Mouse (Mus musculus) hindbrain, embryonic 16.5 days (tissue): Measurements from ENCODE around the gene Otogl. TPM values are rescaled to one million over a fixed set of nuclear protein-coding genes. Genes with fewer than 3 reads are reported as not detected.

ENCODE experiments used
- ATAC-seq: fragments of 200-750 bp; cut with Nextera tagmentation; 2 replicates; pipeline ENCODE4 v1.8.0; 2017; ENCODE audit warnings: moderate TSS enrichment, moderate library complexity
- H3K27ac ChIP-seq: fragments of 300-500 bp; sonication (generic); 2 replicates; pipeline ENCODE4 v1.5.1; 2014; ENCODE audit warnings: low read depth, mild to moderate bottlenecking, control low read depth, low read length, moderate library complexity
- H3K27me3 ChIP-seq: fragments of 300-500 bp; sonication (generic); replicated peaks from 2 replicates; pipeline ENCODE4 v1.6.1; 2014; ENCODE audit warnings: low read length; ENCODE audit not compliant: control insufficient read depth, insufficient read depth
- H3K36me3 ChIP-seq: fragments of 300-500 bp; sonication (generic); 2 replicates; pipeline ENCODE4 v1.6.1; 2014; ENCODE audit warnings: mild to moderate bottlenecking, low read length, moderate library complexity, mixed read lengths; ENCODE audit not compliant: control insufficient read depth, insufficient read depth
- H3K4me1 ChIP-seq: fragments of 300-500 bp; sonication (generic); 2 replicates; pipeline ENCODE4 v1.6.1; 2014; ENCODE audit warnings: low read depth, low read length; ENCODE audit not compliant: control insufficient read depth, insufficient read depth
- H3K4me2 ChIP-seq: fragments of 300-500 bp; sonication (generic); 2 replicates; pipeline ENCODE4 v1.6.1; 2014; ENCODE audit warnings: mild to moderate bottlenecking, low read length, control low read depth, moderate library complexity
- H3K4me3 ChIP-seq: fragments of 300-500 bp; sonication (generic); 2 replicates; pipeline ENCODE4 v1.5.1; 2014; ENCODE audit warnings: mild to moderate bottlenecking, low read length, control low read depth, moderate library complexity
- H3K9ac ChIP-seq: fragments of 300-500 bp; sonication (generic); 2 replicates; pipeline ENCODE4 v1.6.1; 2014; ENCODE audit warnings: low read depth, mild to moderate bottlenecking, control low read depth, low read length, moderate library complexity
- H3K9me3 ChIP-seq: fragments of 300-500 bp; sonication (generic); 2 replicates; pipeline ENCODE4 v1.6.1; 2014; ENCODE audit warnings: mild to moderate bottlenecking, low read length, moderate library complexity; ENCODE audit not compliant: control insufficient read depth
- WGBS: fragments of 180-500 bp; shearing (Covaris S2); extraction: QIAGEN DNeasy Blood & Tissue Kit; methylation state at CpG from one replicate; pipeline ENCODE4 v1.1.7; 2014; 5-methylcytosine and 5-hydroxymethylcytosine counted together
- polyA plus RNA-seq: library from polyadenylated mRNA; unstranded; fragments of >200 nt; fragmentation: Nextera tagmentation; extraction: Ambion mirVana; gene quantifications from 2 replicates; pipeline ENCODE4 v1.2.1, GENCODE M21; 2015

Gene Otogl
- polyA plus RNA-seq, 1 experiment from 2014 or later, result 0.04 TPM

DNA sequence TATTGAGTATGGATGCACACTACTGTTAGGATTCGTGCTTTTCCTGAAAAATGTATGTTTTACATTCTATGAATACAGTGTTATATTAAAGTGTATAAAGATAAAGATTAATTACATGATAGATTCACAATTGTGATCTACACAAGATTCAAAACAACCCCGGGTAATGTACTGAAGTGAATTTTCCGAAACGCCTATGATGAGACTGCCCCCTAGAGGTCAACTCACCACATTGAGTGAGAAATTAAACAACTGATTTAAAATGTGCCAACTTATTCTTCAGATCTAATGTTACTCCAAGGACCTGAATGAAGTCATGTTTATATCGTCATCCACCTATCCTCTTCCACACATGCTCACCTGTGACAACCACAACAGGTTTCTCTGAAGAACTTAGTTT is 164.4 kb downstream of the Otogl start:
- Histone ChIP-seq H3K9ac (no peak overlapping the region), H3K4me2 (no peak overlapping the region), H3K27me3 (peaks cover 2% of the 10 kb centered on the region; the same call in 1 of the 2 replicates), H3K27ac (no peak overlapping the region), H3K36me3 (no peaks in the 10 kb centered on the region), H3K4me3 (no peak overlapping the region), H3K9me3 (no peaks in the 10 kb centered on the region), H3K4me1 (no peaks in the 10 kb centered on the region)
- no peak for ATAC-seq
- 18% methylated on average over 5 of the region's 5 CpGs for WGBS

DNA sequence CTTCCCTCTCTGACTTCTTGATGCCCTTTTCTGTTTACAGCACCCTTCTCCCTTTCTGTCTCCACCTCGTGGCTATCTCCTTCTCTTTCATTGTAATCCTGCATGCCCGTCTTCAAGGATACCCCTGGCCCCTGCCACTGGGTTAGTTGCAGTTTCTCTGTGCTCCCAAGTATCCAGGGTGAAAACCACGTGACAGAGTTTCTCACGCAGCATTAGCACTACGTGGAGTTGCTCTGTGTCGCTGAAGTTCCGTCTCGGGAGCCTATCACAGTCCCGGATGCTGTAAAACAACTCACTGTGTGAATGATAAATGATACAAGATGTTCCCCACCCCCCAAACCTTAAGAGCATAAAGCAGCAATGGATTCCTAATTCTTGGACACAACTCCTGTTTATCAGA is 165.2 kb downstream of the Otogl start:
- Histone ChIP-seq H3K4me3 (no peak overlapping the region), H3K27me3 (peaks cover 2% of the 10 kb centered on the region; the same call in 1 of the 2 replicates), H3K9ac (no peak overlapping the region), H3K4me2 (peak overlapping the region; percentile 32), H3K9me3 (no peaks in the 10 kb centered on the region), H3K27ac (no peak overlapping the region), H3K36me3 (no peaks in the 10 kb centered on the region), H3K4me1 (no peaks in the 10 kb centered on the region)
- ATAC-seq, result peak; percentile 65; the same call in 1 of the 2 replicates
- WGBS, result 21% methylated on average over 9 of the region's 9 CpGs

- Histone ChIP-seq H3K9me3 (no peaks in the 10 kb centered on the region), H3K27me3 (no peaks in the 10 kb centered on the region), H3K4me3 (no peak overlapping the region), H3K4me2 (no peak overlapping the region), H3K36me3 (no peaks in the 10 kb centered on the region), H3K4me1 (no peaks in the 10 kb centered on the region), H3K27ac (no peak overlapping the region), H3K9ac (no peak overlapping the region)
- 82% methylated on average over 5 of the region's 5 CpGs for WGBS
- no peak for ATAC-seq
Observed at GRCm38 (mm10) chr10:107739815-107740214, 172.1 kb downstream of the Otogl start.

- Histone ChIP-seq H3K4me2 (no peak overlapping the region), H3K4me3 (no peak overlapping the region), H3K9ac (no peak overlapping the region), H3K4me1 (no peaks in the 10 kb centered on the region), H3K36me3 (no peaks in the 10 kb centered on the region), H3K27ac (no peak overlapping the region), H3K27me3 (no peaks in the 10 kb centered on the region), H3K9me3 (no peaks in the 10 kb centered on the region)
- 86% methylated on average over 6 of the region's 6 CpGs for WGBS
- no peak for ATAC-seq
Observed at GRCm38 (mm10) chr10:107737743-107738142, 174.2 kb downstream of the Otogl start.

- no peak overlapping the region for H3K4me2 ChIP-seq
- H3K27me3 ChIP-seq, result no peaks in the 10 kb centered on the region
- no peak overlapping the region for H3K4me3 ChIP-seq
- no peaks in the 10 kb centered on the region for H3K36me3 ChIP-seq
- H3K27ac ChIP-seq, result no peak overlapping the region
- ATAC-seq, result no peak
- H3K9me3 ChIP-seq, result no peaks in the 10 kb centered on the region
- H3K9ac ChIP-seq, result no peak overlapping the region
- 64% methylated on average over 7 of the region's 7 CpGs for WGBS
- no peaks in the 10 kb centered on the region for H3K4me1 ChIP-seq
Observed at GRCm38 (mm10) chr10:107735448-107735847, 176.5 kb downstream of the Otogl start.

- H3K9me3 ChIP-seq, result no peaks in the 10 kb centered on the region
- H3K4me1 ChIP-seq, result no peaks in the 10 kb centered on the region
- H3K9ac ChIP-seq, result no peak overlapping the region
- H3K27me3 ChIP-seq, result no peaks in the 10 kb centered on the region
- no peak overlapping the region for H3K4me2 ChIP-seq
- H3K36me3 ChIP-seq, result no peaks in the 10 kb centered on the region
- no peak overlapping the region for H3K4me3 ChIP-seq
- no peak overlapping the region for H3K27ac ChIP-seq
- no peak for ATAC-seq
Observed at GRCm38 (mm10) chr10:107734327-107734726, 177.6 kb downstream of the Otogl start.

- Histone ChIP-seq H3K36me3 (no peaks in the 10 kb centered on the region), H3K9ac (no peak overlapping the region), H3K27me3 (no peaks in the 10 kb centered on the region), H3K9me3 (no peaks in the 10 kb centered on the region), H3K4me2 (no peak overlapping the region), H3K27ac (no peak overlapping the region), H3K4me1 (no peaks in the 10 kb centered on the region), H3K4me3 (no peak overlapping the region)
- WGBS, result 65% methylated on average over 7 of the region's 7 CpGs
- no peak for ATAC-seq
Observed at GRCm38 (mm10) chr10:107725631-107726030, 186.3 kb downstream of the Otogl start.

DNA sequence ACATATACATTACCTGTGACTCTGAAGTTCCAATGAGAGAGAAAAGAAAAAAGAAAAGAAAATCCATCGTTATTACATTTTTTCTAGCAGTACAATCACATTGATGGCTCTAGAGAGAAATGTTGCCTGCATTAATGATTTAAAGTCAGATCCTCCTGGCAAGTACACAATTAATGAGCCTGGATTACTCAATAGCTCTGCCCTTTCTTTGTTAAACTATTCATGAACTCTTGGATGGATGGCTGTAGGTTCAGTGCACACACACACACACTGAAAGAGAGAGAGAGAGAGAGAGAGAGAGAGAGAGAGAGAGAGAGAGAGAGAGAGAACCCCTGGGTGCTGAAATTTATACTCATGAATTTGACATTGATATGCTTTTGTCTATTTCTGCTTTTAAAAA is 192.1 kb downstream of the Otogl start, which contains the start of gene Ptprq:
Gene Ptprq (minus strand): TSS at position 246 of the 400 bp plus-strand sequence.
- Histone ChIP-seq H3K9me3 (no peaks in the 10 kb centered on the region), H3K4me2 (no peak within 1 kb of the TSS), H3K4me3 (no peak within 1 kb of the TSS), H3K4me1 (no peaks in the 10 kb centered on the region), H3K36me3 (no peaks in the 10 kb centered on the region), H3K27me3 (no peaks in the 10 kb centered on the region), H3K27ac (no peak within 1 kb of the TSS), H3K9ac (no peak within 1 kb of the TSS)
- 48% methylated on average over 1 of the region's 1 CpGs for WGBS
- ATAC-seq, result no peak
